Mouse (Mus musculus): ENCODE results near the gene Ippk.

Ippk gene

DNA sequence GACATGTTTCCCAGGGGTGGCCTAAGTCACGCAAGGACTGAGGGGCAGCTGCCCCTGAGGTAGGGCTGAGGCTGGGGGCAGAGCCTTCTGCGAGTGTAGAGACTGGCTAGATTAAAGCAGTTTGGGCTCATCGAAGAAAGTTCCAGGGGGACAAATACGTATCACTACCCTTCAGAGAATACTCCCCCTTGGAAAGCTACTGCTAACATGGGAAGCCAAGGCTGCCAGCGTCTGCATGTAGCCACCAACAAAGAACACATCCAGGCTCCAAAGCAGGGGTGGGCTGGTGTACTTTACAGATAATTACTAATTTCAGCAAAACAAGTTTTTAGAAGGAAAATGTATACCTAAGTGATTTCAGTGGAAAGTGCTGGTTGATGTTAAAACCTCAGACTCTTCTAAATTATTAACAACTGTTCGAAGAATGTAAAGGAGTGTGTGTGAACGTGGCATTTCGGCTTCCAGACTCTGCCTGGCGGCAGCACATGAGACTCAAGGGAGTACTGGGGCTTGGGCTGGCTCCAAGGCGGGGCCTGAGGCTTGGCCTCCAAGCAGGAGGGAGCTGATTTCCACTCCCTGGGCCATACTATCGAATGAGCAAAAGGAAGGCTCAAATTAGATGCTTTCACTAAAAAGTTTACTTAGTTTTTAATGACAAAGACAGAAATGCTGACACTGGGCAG is 45.5 kb downstream of the Ippk start:
- TF ChIP-seq POU5F1 (IDR thresholded peaks at IDR 0.05; ENCODE audit: borderline replicate concordance, low read length) (no peak), NANOG (IDR thresholded peaks at IDR 0.05; ENCODE audit: borderline replicate concordance, low read length) (no peak), CTCF (conservative IDR thresholded peaks at IDR 0.05; ENCODE audit: low read length) (no peak)
- no peaks in the 10 kb centered on the region for H3K9me3 ChIP-seq (ENCODE audit: low read length)
- H3K4me3 ChIP-seq (replicated peaks; ENCODE audit: low read length), result no peak overlapping the region
- peaks cover 68% of the 10 kb centered on the region for H3K36me3 ChIP-seq (ENCODE audit: insufficient read depth, low read length)
- H3K4me1 ChIP-seq (replicated peaks; ENCODE audit: low read depth, low read length), result no peaks in the 10 kb centered on the region
- H3K27me3 ChIP-seq (ENCODE audit: insufficient read depth, low read length), result no peaks in the 10 kb centered on the region

GRCm38 (mm10) chr13:49467585-49467984 is 46.5 kb downstream of the Ippk start:
- TF ChIP-seq POU5F1 (IDR thresholded peaks at IDR 0.05; ENCODE audit: borderline replicate concordance, low read length) (no peak), CTCF (conservative IDR thresholded peaks at IDR 0.05; ENCODE audit: low read length) (no peak), NANOG (IDR thresholded peaks at IDR 0.05; ENCODE audit: borderline replicate concordance, low read length) (no peak)
- Histone ChIP-seq H3K27me3 (ENCODE audit: insufficient read depth, low read length) (no peaks in the 10 kb centered on the region), H3K4me3 (replicated peaks; ENCODE audit: low read length) (no peak overlapping the region), H3K9me3 (ENCODE audit: low read length) (no peaks in the 10 kb centered on the region), H3K4me1 (replicated peaks; ENCODE audit: low read depth, low read length) (no peaks in the 10 kb centered on the region), H3K36me3 (ENCODE audit: insufficient read depth, low read length) (peaks cover 58% of the 10 kb centered on the region)

DNA sequence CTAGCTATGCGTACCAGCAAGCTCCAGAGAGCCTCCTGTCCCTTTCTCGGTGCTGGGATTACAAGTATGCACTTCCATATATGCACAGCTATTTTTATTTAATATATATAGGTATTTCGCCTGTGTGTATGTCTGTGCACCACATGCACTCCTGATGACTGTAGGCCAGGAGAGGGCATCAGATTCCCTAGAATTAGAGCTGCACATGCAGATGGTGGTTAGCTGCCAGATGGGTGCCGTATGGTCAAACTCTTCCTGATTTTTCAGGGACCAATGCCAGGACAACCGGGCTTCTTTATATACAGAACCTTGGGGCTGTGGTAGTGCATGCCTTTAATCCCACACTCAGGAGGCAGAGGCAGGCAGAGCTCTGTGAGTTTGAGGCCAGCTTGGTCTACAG is 48.0 kb downstream of the Ippk start:
- Histone ChIP-seq H3K4me3 (replicated peaks; ENCODE audit: low read length) (no peak overlapping the region), H3K27me3 (ENCODE audit: insufficient read depth, low read length) (no peaks in the 10 kb centered on the region), H3K4me1 (replicated peaks; ENCODE audit: low read depth, low read length) (no peaks in the 10 kb centered on the region), H3K9me3 (ENCODE audit: low read length) (no peaks in the 10 kb centered on the region), H3K36me3 (ENCODE audit: insufficient read depth, low read length) (peaks cover 46% of the 10 kb centered on the region)
- TF ChIP-seq CTCF (conservative IDR thresholded peaks at IDR 0.05; ENCODE audit: low read length), result no peak
- TF ChIP-seq POU5F1 (IDR thresholded peaks at IDR 0.05; ENCODE audit: borderline replicate concordance, low read length), result no peak
- TF ChIP-seq NANOG (IDR thresholded peaks at IDR 0.05; ENCODE audit: borderline replicate concordance, low read length), result no peak

DNA sequence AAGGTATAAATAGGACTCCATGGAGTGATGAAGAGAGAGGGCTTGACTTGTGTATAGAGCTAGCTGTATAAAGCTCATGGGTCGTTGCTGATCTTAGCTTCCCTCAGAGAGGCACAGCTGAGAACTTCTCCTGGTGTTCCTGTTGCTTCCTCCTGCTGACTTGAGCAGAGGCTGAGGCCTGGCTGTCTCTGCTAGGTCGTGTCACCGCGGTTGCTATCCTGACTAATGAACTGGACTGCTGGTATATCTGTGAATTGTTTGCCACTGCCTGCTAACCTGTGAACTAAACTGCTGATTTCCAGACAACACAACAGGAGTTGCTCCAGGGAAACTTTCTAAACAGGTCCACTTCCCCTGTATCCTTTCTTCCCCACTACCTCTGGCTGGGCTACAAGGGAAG is 49.3 kb downstream of the Ippk start:
- H3K4me3 ChIP-seq (replicated peaks; ENCODE audit: low read length), result no peak overlapping the region
- no peak for TF ChIP-seq NANOG (IDR thresholded peaks at IDR 0.05; ENCODE audit: borderline replicate concordance, low read length)
- no peak for TF ChIP-seq CTCF (conservative IDR thresholded peaks at IDR 0.05; ENCODE audit: low read length)
- TF ChIP-seq POU5F1 (IDR thresholded peaks at IDR 0.05; ENCODE audit: borderline replicate concordance, low read length), result no peak
- peaks cover 33% of the 10 kb centered on the region for H3K36me3 ChIP-seq (ENCODE audit: insufficient read depth, low read length)
- H3K9me3 ChIP-seq (ENCODE audit: low read length), result no peaks in the 10 kb centered on the region
- H3K4me1 ChIP-seq (replicated peaks; ENCODE audit: low read depth, low read length), result no peaks in the 10 kb centered on the region
- no peaks in the 10 kb centered on the region for H3K27me3 ChIP-seq (ENCODE audit: insufficient read depth, low read length)

GRCm38 (mm10) chr13:49470806-49471205 is 49.8 kb downstream of the Ippk start:
- no peaks in the 10 kb centered on the region for H3K4me1 ChIP-seq (replicated peaks; ENCODE audit: low read depth, low read length)
- no peaks in the 10 kb centered on the region for H3K27me3 ChIP-seq (ENCODE audit: insufficient read depth, low read length)
- no peaks in the 10 kb centered on the region for H3K9me3 ChIP-seq (ENCODE audit: low read length)
- no peak overlapping the region for H3K4me3 ChIP-seq (replicated peaks; ENCODE audit: low read length)
- no peak for TF ChIP-seq POU5F1 (IDR thresholded peaks at IDR 0.05; ENCODE audit: borderline replicate concordance, low read length)
- TF ChIP-seq CTCF (conservative IDR thresholded peaks at IDR 0.05; ENCODE audit: low read length), result no peak
- TF ChIP-seq NANOG (IDR thresholded peaks at IDR 0.05; ENCODE audit: borderline replicate concordance, low read length), result no peak
- H3K36me3 ChIP-seq (ENCODE audit: insufficient read depth, low read length), result peaks cover 28% of the 10 kb centered on the region

- H3K27me3 ChIP-seq (ENCODE audit: insufficient read depth, low read length), result no peaks in the 10 kb centered on the region
- no peak for TF ChIP-seq NANOG (IDR thresholded peaks at IDR 0.05; ENCODE audit: borderline replicate concordance, low read length)
- peaks cover 21% of the 10 kb centered on the region for H3K36me3 ChIP-seq (ENCODE audit: insufficient read depth, low read length)
- H3K4me3 ChIP-seq (replicated peaks; ENCODE audit: low read length), result no peak overlapping the region
- no peaks in the 10 kb centered on the region for H3K4me1 ChIP-seq (replicated peaks; ENCODE audit: low read depth, low read length)
- H3K9me3 ChIP-seq (ENCODE audit: low read length), result no peaks in the 10 kb centered on the region
Measured at GRCm38 (mm10) chr13:49471981-49472675, 51.1 kb downstream of the Ippk start.

GRCm38 (mm10) chr13:49472676-49473005 is 51.6 kb downstream of the Ippk start:
- H3K9me3 ChIP-seq (ENCODE audit: low read length), result no peaks in the 10 kb centered on the region
- no peak for TF ChIP-seq NANOG (IDR thresholded peaks at IDR 0.05; ENCODE audit: borderline replicate concordance, low read length)
- TF ChIP-seq POU5F1 (IDR thresholded peaks at IDR 0.05; ENCODE audit: borderline replicate concordance, low read length), result no peak
- TF ChIP-seq CTCF (conservative IDR thresholded peaks at IDR 0.05; ENCODE audit: low read length), result no peak
- no peaks in the 10 kb centered on the region for H3K27me3 ChIP-seq (ENCODE audit: insufficient read depth, low read length)
- peaks cover 16% of the 10 kb centered on the region for H3K36me3 ChIP-seq (ENCODE audit: insufficient read depth, low read length)
- no peaks in the 10 kb centered on the region for H3K4me1 ChIP-seq (replicated peaks; ENCODE audit: low read depth, low read length)
- H3K4me3 ChIP-seq (replicated peaks; ENCODE audit: low read length), result no peak overlapping the region

- TF ChIP-seq POU5F1 (IDR thresholded peaks at IDR 0.05; ENCODE audit: borderline replicate concordance, low read length) (no peak), CTCF (conservative IDR thresholded peaks at IDR 0.05; ENCODE audit: low read length) (no peak), NANOG (IDR thresholded peaks at IDR 0.05; ENCODE audit: borderline replicate concordance, low read length) (no peak)
- Histone ChIP-seq H3K4me3 (replicated peaks; ENCODE audit: low read length) (no peak overlapping the region), H3K36me3 (ENCODE audit: insufficient read depth, low read length) (no peaks in the 10 kb centered on the region), H3K9me3 (ENCODE audit: low read length) (no peaks in the 10 kb centered on the region), H3K27me3 (ENCODE audit: insufficient read depth, low read length) (no peaks in the 10 kb centered on the region), H3K4me1 (replicated peaks; ENCODE audit: low read depth, low read length) (no peaks in the 10 kb centered on the region)
Measured at GRCm38 (mm10) chr13:49477887-49478286, 56.8 kb downstream of the Ippk start.

All from E14TG2a.4 (cell line).